Mouse (Mus musculus) hindbrain, embryonic 14.5 days (tissue): ENCODE results near the gene Gramd2. TPM values are rescaled to one million over a fixed set of nuclear protein-coding genes. Genes with fewer than 3 reads are reported as not detected.

Experiments used
- polyA plus RNA-seq: library from polyadenylated mRNA; unstranded; fragments of >200 nt; fragmentation: Nextera tagmentation; extraction: Ambion mirVana; gene quantifications from 2 replicates; pipeline ENCODE4 v1.2.1, GENCODE M21; 2014

The Gramd2 gene
- polyA plus RNA-seq, 1 experiment from 2014 or later = 2.9 TPM

Other genes with a start within 250 kb of the Gramd2 start
- 16.9 and 18.0 TPM in 2 replicates for gene Arih1, start 193.5 kb upstream of the Gramd2 start, polyA plus RNA-seq
- gene Hexa, start 140.6 kb upstream of the Gramd2 start, polyA plus RNA-seq = 66.6 and 67.2 TPM in 2 replicates
- 0.91 and 0.96 TPM in 2 replicates for gene Tmem202, start 140.3 kb upstream of the Gramd2 start, polyA plus RNA-seq
- gene Celf6, start 102.2 kb upstream of the Gramd2 start, polyA plus RNA-seq = 35.8 and 36.0 TPM in 2 replicates
- 216 and 219 TPM in 2 replicates for gene Parp6, start 62.9 kb upstream of the Gramd2 start, polyA plus RNA-seq
- gene Pkm, start 23.8 kb upstream of the Gramd2 start, polyA plus RNA-seq = 861 and 971 TPM in 2 replicates
- 11.4 and 11.6 TPM in 2 replicates for gene Senp8, start 70.6 kb downstream of the Gramd2 start, polyA plus RNA-seq
- gene Myo9a, start 70.8 kb downstream of the Gramd2 start, polyA plus RNA-seq = 28.9 and 29.9 TPM in 2 replicates